Mouse (Mus musculus) liver, adult (tissue): ENCODE data around the gene Aldh3b2.

Source experiments
- GATA4 ChIP-seq: IDR thresholded peaks from 2 replicates; pipeline ENCODE4 v1.6.1; 2014; ENCODE audit warnings: mild to moderate bottlenecking, low read length; ENCODE audit not compliant: insufficient replicate concordance

Gene Aldh3b2

DNA sequence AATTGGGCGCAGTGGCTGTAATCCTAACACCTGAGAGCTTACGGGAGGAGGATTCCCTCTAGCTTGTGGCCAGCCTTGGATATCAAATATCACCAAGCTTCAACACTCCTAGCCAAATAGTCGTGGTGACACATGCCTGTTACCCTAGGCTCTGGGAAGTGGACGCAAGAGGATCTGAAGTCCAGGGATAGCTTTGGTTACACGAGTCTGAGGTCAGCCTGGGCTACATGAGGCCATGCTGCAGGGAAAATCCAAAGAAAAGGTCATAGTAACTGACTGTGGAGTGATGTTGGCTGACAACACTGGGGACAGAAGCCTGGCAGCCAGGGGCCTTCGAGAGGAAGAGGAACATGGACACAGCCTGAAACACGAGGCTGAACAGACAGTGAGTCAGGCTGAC is 24.0 kb downstream of the Aldh3b2 start:
- no peak for TF ChIP-seq GATA4

DNA sequence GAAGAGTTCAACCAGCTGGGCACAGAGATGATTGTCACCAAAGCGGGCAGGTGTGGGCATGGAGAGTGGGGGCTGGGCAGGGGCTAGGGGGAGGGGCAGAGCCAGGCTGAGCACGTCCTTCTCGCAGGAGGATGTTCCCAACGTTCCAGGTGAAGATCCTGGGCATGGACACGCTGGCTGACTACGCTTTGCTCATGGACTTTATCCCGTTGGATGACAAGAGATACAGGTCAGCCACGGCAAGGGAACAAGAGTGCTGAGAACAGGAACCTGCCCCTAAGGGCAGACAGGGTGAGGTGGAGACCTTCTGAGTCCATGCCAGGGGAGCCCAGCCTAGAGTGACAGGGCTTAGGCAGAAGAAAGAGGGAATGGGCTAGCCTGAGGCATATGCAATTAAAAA is 24.6 kb downstream of the Aldh3b2 start:
- no peak for TF ChIP-seq GATA4

DNA sequence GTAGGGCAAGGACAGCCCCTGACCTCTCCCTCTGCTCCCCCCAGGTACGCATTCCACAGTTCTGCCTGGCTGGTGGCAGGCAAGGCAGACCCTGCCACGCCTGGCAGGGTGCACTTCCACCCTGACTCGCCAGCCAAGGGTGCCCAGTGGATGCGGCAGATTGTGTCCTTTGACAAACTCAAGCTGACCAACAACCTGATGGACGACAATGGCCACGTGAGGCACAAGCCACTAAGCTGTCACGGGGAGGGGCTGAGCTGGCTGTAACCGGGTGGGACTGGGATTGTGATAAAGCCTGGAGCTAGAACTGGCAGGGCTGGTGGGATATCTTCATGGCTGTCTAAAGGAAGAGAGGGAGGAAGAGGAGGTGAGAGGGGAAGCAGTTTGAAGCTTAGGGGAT is 25.1 kb downstream of the Aldh3b2 start:
- no peak for TF ChIP-seq GATA4

DNA sequence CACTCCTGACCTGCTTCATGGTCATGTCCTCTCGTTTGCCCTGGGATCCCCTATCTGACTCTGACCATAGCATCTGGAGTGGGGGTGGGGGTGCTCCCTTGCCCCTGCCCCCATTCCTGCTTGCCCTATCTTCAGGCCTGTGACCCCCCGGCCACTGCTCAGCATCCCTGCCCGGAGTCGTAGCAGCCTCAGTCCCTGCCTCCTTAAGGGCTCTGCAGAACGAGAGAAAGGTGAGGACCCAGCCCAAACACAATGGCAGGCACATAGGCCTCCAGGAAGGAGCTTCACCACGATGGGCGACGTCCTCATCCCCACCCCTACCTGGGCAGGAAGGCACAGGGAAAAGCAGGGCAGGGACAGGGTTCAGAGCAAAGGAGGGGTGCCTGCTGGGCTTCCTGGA is 26.2 kb downstream of the Aldh3b2 start:
- no peak for TF ChIP-seq GATA4

DNA sequence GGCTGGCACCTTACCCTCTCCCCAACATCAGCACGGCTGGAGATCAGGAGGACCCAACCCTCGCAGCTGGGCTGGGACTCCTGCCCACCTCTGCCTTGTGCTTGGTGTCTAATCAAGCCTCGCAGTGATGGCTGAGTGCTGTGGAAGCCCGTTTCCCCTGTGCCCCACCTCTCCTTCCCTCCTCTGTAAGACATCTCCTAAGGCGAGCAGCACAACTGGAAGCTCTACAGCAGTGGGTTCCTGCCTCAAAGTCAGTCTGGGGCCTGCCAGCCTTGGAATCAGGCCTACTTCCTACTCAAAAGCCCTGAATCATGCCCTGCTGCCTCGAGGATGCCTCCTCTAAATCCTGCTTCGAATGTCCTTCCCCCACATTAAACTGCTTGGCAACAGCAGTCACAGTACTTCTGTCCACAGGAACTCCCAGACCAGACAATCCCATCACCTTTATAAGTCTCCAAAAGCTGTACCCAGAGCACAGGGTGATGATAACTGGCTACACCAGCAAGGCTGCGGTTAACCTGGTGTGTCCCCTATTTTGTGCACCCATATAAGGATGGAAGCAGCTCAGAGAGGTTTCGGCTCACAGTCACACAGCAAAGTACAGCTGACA is 27.1 kb downstream of the Aldh3b2 start:
- no peak for TF ChIP-seq GATA4

DNA sequence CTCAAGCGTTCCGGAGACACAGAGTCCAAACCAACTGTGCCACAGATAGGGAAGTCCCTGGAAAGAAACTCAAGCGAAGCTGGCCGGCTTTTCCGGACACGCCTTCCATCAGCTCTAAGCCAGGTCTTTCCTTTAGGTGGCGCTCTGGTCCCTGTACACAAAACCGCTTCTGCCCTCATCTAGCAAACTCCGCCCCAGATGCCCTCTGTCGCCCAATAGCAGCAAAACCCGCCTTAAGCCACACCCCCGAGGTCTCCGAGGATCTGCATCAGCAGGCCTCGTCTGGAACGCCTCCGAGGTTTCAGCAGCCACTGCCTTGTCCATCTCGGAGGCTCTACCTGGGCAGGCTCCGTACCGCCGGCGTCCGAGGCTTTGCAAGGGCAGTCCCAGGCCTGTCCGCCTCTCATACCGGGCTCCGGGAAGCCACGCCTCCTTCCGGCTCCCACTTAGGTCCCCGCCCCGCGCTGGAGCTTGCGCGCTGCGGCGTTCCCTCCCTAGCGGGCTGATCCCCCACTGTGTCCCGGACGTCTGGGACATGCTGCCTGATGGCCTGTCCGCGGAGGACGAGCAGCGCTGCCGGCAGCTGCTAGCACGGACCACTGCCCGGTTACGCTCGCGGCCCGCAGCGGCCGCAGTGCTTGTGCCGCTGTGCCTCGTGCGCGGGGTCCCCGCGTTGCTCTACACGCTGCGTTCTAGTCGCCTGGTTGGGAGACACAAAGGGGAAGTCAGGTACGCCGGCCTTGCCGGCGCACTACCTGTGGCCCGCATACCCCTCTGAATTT is 28.2 kb downstream of the Aldh3b2 start, which contains the start of the genes Nudt8 and Gm49405:
TSS of gene Nudt8 (plus strand) at position 462 of the 782 bp plus-strand sequence.
TSS of gene Gm49405 (plus strand) at position 508 of the 782 bp plus-strand sequence.
- no peak for TF ChIP-seq GATA4

DNA sequence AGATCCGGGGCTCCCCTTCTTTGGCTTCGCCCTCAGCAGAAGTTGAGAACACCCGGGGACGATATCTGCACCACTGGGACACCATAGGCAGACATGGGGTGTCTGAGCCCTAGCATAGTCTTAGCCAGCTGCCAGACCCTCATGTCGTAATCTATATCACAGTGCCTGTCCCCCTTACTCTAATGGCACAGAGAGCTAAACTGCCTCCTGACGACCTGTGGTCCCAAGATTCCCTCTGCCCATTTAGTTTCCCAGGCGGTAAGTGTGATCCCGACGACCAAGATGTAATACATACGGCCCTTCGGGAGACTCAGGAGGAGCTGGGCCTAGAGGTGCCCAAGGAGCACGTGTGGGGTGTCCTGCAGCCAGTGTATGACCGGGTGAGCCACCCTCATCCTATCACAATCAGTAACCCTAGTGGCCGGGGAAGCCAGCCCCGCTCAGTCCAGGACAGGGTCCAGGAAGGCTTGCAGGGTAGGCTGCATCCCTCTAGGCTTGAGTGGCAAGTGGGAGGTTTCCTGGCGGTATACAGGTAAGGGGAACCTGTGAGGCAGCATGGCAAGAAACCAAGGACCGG is 28.9 kb downstream of the Aldh3b2 start:
- TF ChIP-seq GATA4, result no peak

DNA sequence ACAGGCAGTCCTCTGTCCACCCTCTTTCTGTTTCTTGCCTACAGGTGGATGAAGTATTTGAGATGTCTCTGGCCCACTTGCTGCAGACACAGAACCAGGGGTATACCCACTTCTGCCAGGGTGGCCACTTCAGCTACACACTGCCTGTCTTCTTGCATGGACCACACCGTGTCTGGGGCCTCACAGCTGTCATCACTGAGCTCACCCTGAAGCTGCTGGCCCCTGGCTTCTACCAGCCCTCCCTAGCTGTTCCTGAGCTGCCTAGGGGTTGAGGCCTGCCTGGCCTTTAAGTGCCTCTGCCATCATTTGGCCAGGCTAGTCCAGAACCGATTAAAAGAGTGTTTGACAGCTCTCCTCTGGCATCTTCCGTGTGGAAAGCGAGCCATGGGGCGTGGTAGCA is 29.6 kb downstream of the Aldh3b2 start:
- no peak for TF ChIP-seq GATA4

GRCm38 (mm10) chr19:4003112-4003511 is 31.0 kb downstream of the Aldh3b2 start, which contains the start of gene Doc2g:
Gene Doc2g (plus strand): TSS chr19:4003313.
- no peak for TF ChIP-seq GATA4

GRCm38 (mm10) chr19:4003641-4004040 is 31.5 kb downstream of the Aldh3b2 start:
- TF ChIP-seq GATA4, result no peak

GRCm38 (mm10) chr19:4004331-4004730 is 32.2 kb downstream of the Aldh3b2 start:
- TF ChIP-seq GATA4, result no peak

- no peak for TF ChIP-seq GATA4
These were observed 33.0 kb downstream of the Aldh3b2 start for GRCm38 (mm10) chr19:4005091-4005490.

DNA sequence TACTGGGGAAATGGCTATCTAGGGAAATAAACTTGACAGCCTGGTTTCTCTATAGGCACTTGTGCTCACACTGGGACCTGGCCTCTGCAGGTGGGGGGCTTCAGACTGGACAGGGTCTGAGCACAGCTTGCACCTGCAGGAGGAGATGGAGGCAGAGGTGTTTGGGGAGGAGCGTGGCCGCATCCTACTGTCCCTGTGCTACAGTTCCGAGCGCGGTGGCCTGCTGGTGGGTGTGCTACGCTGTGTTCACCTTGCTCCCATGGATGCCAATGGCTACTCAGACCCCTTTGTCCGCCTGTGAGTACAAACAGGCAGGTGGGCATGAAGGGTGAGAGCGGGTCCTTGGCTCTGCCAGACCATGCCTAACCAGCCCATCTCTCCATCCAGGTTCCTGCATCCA is 33.8 kb downstream of the Aldh3b2 start:
- TF ChIP-seq GATA4, result no peak

DNA sequence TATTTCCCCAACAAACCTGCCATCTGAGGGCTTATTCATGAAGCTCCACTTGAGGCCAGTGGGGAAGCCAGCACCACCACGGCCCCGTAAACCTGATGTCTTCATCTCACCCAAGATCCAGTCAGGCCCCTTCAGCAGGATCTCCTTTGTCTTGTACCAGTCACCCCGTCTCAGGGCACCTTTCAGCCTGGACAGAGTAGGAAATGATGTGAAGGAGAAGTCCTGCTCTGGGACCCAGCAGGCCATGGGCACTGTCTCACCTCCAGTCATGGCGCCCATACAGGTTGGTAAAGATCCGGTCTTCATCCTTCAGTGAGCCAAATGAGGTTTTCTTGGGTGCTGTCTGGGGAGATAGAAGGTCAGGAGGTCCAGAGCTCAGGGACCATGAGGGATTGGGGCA is 39.0 kb downstream of the Aldh3b2 start:
- no peak for TF ChIP-seq GATA4

DNA sequence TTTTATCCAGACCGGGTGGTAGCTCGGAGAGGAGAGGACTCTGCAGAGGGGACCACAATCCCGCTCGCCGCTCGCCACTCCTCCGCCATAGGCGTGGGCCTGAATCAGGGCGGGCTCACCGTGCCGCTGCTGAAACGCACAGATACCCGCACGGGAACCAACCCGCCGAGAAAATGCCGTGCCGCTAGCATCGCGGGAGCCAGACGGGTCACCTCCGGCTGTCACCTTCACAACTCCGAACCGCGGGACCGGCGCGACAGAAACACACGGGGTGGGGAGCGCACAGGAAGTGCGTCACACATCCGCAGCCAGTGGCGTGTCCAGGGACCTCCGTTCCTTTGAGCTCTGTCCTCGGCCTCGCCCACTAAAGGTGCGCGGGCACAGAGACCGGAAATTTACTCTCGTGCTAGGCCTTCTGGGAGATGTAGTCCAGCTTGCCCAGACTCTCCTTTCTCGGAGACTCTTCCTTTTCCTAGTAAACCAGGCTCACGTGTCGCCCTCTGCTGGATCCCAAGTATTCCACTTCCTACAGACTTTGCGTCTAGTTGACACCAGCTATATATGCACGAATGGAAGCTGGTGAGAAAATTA is 40.4 kb downstream of the Aldh3b2 start, which contains the start of gene Ndufv1:
TSS of gene Ndufv1 (minus strand) at position 375 of the 591 bp plus-strand sequence.
- no peak; the same call in 1 of the 2 replicates for TF ChIP-seq GATA4

DNA sequence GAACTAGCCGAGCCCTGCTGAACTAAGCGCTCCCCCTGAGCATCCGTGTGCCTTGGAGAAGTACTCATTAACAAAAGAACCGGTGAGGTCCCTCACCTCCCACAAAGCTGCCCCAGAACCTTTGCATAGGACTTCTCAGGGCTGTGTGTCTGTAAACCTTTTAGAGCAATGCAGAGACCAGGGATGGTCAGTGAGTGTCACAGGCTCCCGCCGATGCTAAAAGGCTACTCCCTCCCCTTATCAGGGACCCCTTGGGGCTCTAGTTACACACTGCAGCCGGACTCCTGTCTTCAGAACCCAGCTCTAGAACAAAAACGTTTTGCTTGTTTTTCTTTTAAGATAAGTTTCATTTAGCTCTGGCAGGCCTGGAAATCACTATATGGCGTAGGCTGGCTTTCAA is 40.9 kb downstream of the Aldh3b2 start:
- no peak for TF ChIP-seq GATA4
